Mouse (Mus musculus): ENCODE data around the gene Tmem88b. TPM values are rescaled to one million over a fixed set of nuclear protein-coding genes. Genes with fewer than 3 reads are reported as not detected.
A peak's percentile ranks its signal among the peaks of the same experiment; 100 is the strongest.

Gene Tmem88b
- total RNA-seq, 1 experiment from 2014 or later: 0.12 TPM

DNA sequence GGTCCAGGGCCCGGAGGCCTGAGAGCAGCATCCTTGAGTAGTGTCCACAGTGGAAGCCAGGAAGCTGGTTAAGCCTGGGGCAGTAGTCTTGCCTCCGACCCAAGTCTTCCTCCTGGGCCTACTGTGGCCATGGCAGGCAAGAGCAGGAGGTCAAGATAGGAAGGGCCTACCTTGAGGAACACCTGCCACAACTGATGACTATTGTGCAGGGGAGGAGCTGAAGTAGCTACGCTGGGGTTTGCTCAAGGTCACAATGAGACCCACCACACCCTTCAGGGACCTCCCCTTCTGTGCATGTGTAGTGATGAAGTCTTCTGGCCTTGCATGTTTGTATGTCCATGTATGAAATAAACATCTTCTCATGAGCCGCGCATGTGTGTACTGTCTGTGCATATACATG lies 49.9 kb downstream of the Tmem88b start:
- ATAC-seq (ENCODE audit: extremely low read depth, insufficient number of reproducible peaks, low FRiP score, poor library complexity, severe bottlenecking): no peak

DNA sequence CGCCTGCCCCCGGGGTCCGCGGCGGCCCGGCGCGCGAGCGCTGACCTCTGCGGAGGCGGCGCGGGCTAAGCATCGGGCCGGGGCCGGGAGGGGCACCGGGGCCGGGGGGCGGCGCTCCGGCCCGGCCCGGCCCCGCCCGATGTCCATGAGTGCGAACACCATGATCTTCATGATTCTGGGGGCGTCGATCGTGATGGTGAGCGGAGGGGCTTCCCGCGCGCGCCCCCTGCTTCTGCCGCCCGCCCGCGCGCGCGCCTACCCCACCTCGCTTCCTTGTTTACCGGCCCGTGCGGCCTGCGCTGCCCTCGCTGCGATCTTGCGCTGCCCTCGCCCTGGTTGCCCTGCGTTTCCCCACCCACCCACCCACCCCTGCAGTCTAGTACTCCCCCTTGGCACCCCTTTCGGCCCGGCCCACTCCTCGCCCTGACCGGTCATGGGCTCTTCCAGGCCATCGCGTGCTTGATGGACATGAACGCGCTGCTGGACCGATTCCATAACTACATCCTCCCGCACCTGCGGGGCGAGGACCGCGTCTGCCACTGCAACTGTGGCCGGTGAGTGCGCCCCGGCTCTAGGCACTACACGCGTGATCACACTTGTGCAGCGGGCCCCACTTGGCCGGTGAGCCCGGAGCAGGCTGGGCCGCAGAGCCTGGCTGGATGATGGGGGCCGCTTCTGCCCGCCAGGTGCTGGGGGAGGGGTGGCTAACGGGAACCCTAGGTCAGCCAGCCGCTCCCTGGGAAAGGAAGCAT lies 50.5 kb downstream of the Tmem88b start:
- ATAC-seq (ENCODE audit: extremely low read depth, insufficient number of reproducible peaks, low FRiP score, poor library complexity, severe bottlenecking): no peak

DNA sequence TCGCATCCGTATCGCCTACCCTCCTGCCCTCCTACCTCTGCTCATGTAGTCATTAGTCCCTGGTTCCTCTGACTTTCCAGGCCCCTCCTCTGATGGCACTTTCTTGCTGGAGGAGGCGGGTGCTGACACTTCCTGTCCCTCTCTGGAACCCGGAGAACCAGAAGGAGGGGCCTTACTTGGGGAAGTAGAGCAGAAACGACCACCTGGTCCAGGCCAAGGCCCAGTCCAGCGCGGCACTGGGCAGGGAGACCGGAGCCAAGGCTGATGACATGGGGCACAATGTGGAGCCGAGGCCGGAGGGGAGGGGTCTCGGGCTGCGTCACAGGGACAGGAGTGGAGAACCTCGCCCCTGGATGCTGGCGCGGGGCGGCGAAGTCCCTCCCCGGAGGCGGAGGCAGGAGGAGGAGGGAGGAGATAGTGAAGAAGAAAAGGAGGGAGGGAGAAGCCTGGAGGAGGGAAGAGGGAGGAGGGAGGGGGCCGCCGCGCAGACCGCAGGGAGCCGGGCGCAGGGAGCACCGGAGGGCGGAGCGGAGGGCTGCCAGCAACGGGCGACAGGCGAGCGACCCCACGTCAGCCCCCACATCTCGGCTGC lies 51.2 kb downstream of the Tmem88b start, which contains the start of gene Tmem240:
Gene Tmem240 (plus strand): TSS at position 451 of the 592 bp plus-strand sequence.
- peak; percentile 42 for ATAC-seq (ENCODE audit: extremely low read depth, insufficient number of reproducible peaks, low FRiP score, poor library complexity, severe bottlenecking)

DNA sequence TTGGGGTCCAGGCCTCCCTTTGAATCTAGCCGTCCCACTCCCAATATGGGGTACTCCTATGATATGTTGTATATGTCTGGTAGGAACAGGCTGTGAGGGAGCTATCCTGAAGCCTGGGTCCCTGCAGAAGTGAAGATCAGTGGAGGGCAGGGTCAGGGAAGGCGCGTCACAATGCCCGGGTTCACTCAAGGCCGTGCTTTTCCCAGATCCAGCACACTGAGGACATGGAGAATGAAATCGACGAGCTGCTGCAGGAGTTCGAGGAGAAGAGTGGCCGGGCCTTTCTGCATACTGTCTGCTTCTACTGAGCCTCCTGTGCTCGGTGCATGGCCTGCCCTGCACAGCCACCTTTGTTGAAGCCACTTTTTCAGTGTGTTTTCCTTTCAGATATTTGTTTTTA lies 52.4 kb downstream of the Tmem88b start:
- ATAC-seq (ENCODE audit: extremely low read depth, insufficient number of reproducible peaks, low FRiP score, poor library complexity, severe bottlenecking): no peak

Other genes with a start within 250 kb of the Tmem88b start
- 281 and 295 TPM in 2 replicates for gene Nadk, start 223.5 kb downstream of the Tmem88b start, total RNA-seq (2017)
- 10.0 and 11.3 TPM in 2 replicates for gene Slc35e2, start 184.5 kb downstream of the Tmem88b start, total RNA-seq (2017)
- 135 and 137 TPM in 2 replicates for gene Cdk11b, start 161.0 kb downstream of the Tmem88b start, total RNA-seq (2017)
- not detected in 2 replicates for gene Gm10563, start 140.5 kb downstream of the Tmem88b start, total RNA-seq (2017)
- 0.74 and 0.93 TPM in 2 replicates for gene Mmp23, start 132.5 kb downstream of the Tmem88b start, total RNA-seq (2017)
- 37.0 and 38.5 TPM in 2 replicates for gene Mib2, start 116.7 kb downstream of the Tmem88b start, total RNA-seq (2017)
- gene Fndc10, start 91.5 kb downstream of the Tmem88b start, total RNA-seq (2017): 0.23 and 0.37 TPM in 2 replicates
- 148 and 173 TPM in 2 replicates for gene Ssu72, start 81.1 kb downstream of the Tmem88b start, total RNA-seq (2017)
- gene Tmem240, start 51.1 kb downstream of the Tmem88b start, total RNA-seq (2017): 0.12 and 0.61 TPM in 2 replicates
- gene Atad3a, start 24.8 kb downstream of the Tmem88b start, total RNA-seq (2017): 41.5 and 55.2 TPM in 2 replicates
- gene Vwa1, start 11.2 kb downstream of the Tmem88b start, total RNA-seq (2017): 0.12 and 0.37 TPM in 2 replicates
- gene Ankrd65, start 4.6 kb upstream of the Tmem88b start, total RNA-seq (2017): not detected in 2 replicates
- 30.4 and 33.5 TPM in 2 replicates for gene Mrpl20, start 17.0 kb upstream of the Tmem88b start, total RNA-seq (2017)
- 394 and 410 TPM in 2 replicates for gene Ccnl2, start 26.6 kb upstream of the Tmem88b start, total RNA-seq (2017)
- gene Aurkaip1, start 45.4 kb upstream of the Tmem88b start, total RNA-seq (2017): 129 and 133 TPM in 2 replicates
- gene Mxra8, start 53.8 kb upstream of the Tmem88b start, total RNA-seq (2017): 0.47 and 2.3 TPM in 2 replicates
- gene Dvl1, start 61.5 kb upstream of the Tmem88b start, total RNA-seq (2017): 32.8 and 39.2 TPM in 2 replicates
- gene Tas1r3, start 77.5 kb upstream of the Tmem88b start, total RNA-seq (2017): 1.4 and 1.8 TPM in 2 replicates
- gene Cptp, start 83.6 kb upstream of the Tmem88b start, total RNA-seq (2017): 2.3 and 10.1 TPM in 2 replicates
- gene Ints11, start 83.7 kb upstream of the Tmem88b start, total RNA-seq (2017): 25.4 and 26.8 TPM in 2 replicates
- gene Pusl1, start 105.9 kb upstream of the Tmem88b start, total RNA-seq (2017): 10.1 and 10.3 TPM in 2 replicates
- 15.7 and 17.5 TPM in 2 replicates for gene Acap3, start 105.9 kb upstream of the Tmem88b start, total RNA-seq (2017)
- 87.4 and 90.2 TPM in 2 replicates for gene Ube2j2, start 158.0 kb upstream of the Tmem88b start, total RNA-seq (2017)
- gene C1qtnf12, start 176.4 kb upstream of the Tmem88b start, total RNA-seq (2017): 1.6 and 3.6 TPM in 2 replicates
- gene B3galt6, start 206.8 kb upstream of the Tmem88b start, total RNA-seq (2017): 2.9 and 3.7 TPM in 2 replicates
- gene Sdf4, start 207.0 kb upstream of the Tmem88b start, total RNA-seq (2017): 213 and 229 TPM in 2 replicates
- gene Tnfrsf4, start 228.0 kb upstream of the Tmem88b start, total RNA-seq (2017): 2.6 and 7.6 TPM in 2 replicates
- gene Tnfrsf18, start 240.3 kb upstream of the Tmem88b start, total RNA-seq (2017): 18.5 and 22.1 TPM in 2 replicates

Measured in neutrophil, adult 5-6 weeks (primary cell).